ENCODE assay signal across 16 mouse cellular contexts in genomic region chr2:166509591-166509990, GRCm38 (mm10).
DNase-seq lines count a peak whose midpoint lies in the region; ATAC-seq and TF ChIP-seq lines count a peak whose summit lies in the region.
"Had no signal": no experiment of that assay in that cellular context is flagged by ENCODE, and none has a peak within 500 bp of the region (broad histone marks: within the 10 kb centered on the region; RNA-seq: fewer than 3 reads in every experiment).

No protein-coding gene starts in this region.

- TF ChIP-seq CTCF in lung, postnatal 0 days (IDR thresholded peaks at IDR 0.05) = no peak

- peak overlapping the region; percentile 66; the same call in 1 of the 2 replicates for H3K27ac ChIP-seq in hindbrain, embryonic 10.5 days
- H3K27ac ChIP-seq in hindbrain, embryonic 11.5 days (ENCODE audit: low read depth, low read length) = no peak overlapping the region
- no peak overlapping the region for H3K27ac ChIP-seq in lung, postnatal 0 days (ENCODE audit: low read length)
- peak overlapping the region; percentile 70; the same call in 1 of the 2 replicates for H3K27ac ChIP-seq in embryonic facial prominence, embryonic 12.5 days
- H3K27ac ChIP-seq in limb, embryonic 12.5 days = peak overlapping the region; percentile 54; the same call in 1 of the 2 replicates
- H3K27ac ChIP-seq: embryonic facial prominence, embryonic 15.5 days; forebrain, embryonic 13.5 days; left cerebral cortex, adult 2 months; midbrain, embryonic 12.5 days; stomach, postnatal 0 days had no signal

- ATAC-seq in hindbrain, embryonic 11.5 days (ENCODE audit: low FRiP score) = no peak
- no peak for ATAC-seq in lung, postnatal 0 days
- ATAC-seq in embryonic facial prominence, embryonic 12.5 days (ENCODE audit: insufficient number of reproducible peaks, insufficient read depth, low FRiP score, low TSS enrichment) = no peak
- no peak for ATAC-seq in limb, embryonic 12.5 days (ENCODE audit: insufficient number of reproducible peaks, insufficient read depth, low FRiP score, low TSS enrichment, low read depth)
- ATAC-seq: forebrain, embryonic 13.5 days had no signal

- H3K9ac ChIP-seq in hindbrain, embryonic 11.5 days (ENCODE audit: low read depth, low read length) = no peak overlapping the region
- no peak overlapping the region for H3K9ac ChIP-seq in lung, postnatal 0 days (replicated peaks; ENCODE audit: low read depth)
- no peak overlapping the region for H3K9ac ChIP-seq in embryonic facial prominence, embryonic 12.5 days
- no peak overlapping the region for H3K9ac ChIP-seq in limb, embryonic 12.5 days (replicated peaks)
- H3K9ac ChIP-seq: embryonic facial prominence, embryonic 15.5 days; forebrain, embryonic 13.5 days; midbrain, embryonic 12.5 days had no signal

- H3K9me3 ChIP-seq in hindbrain, embryonic 10.5 days = peaks cover 11% of the 10 kb centered on the region
- 0 out of 2 replicates have a peak, but pooled peaks cover 3% of the 10 kb centered on the region for H3K9me3 ChIP-seq in hindbrain, embryonic 11.5 days (ENCODE audit: control insufficient read depth, low read length)
- H3K9me3 ChIP-seq in lung, postnatal 0 days (ENCODE audit: low read length) = no peaks in the 10 kb centered on the region
- H3K9me3 ChIP-seq in embryonic facial prominence, embryonic 12.5 days = 0 out of 2 replicates have a peak, but pooled peaks cover 5% of the 10 kb centered on the region
- H3K9me3 ChIP-seq in limb, embryonic 12.5 days = peaks cover 10% of the 10 kb centered on the region
- H3K9me3 ChIP-seq: embryonic facial prominence, embryonic 15.5 days; midbrain, embryonic 12.5 days had no signal

- no peak for DNase-seq in hindbrain, embryonic 10.5 days (ENCODE audit: low spot score)
- no peak for DNase-seq in hindbrain, embryonic 11.5 days (ENCODE audit: low spot score)
- DNase-seq in lung, postnatal 0 days (ENCODE audit: low spot score) = peak; percentile 28
- DNase-seq in lung, adult 18-20 months = no peak
- no peak for DNase-seq in frontal cortex, postnatal 10 days (ENCODE audit: low spot score in 2 of 2)
- DNase-seq: cerebellum, adult 2 months; heart, adult 2 months; liver had no signal

- H3K36me3 ChIP-seq in hindbrain, embryonic 10.5 days = no peaks in the 10 kb centered on the region; the same call in 1 of the 2 replicates
- H3K36me3 ChIP-seq in hindbrain, embryonic 11.5 days (ENCODE audit: control insufficient read depth, insufficient read depth, low read length) = no peaks in the 10 kb centered on the region
- no peaks in the 10 kb centered on the region for H3K36me3 ChIP-seq in lung, postnatal 0 days (ENCODE audit: insufficient read depth, low read length)
- H3K36me3 ChIP-seq in embryonic facial prominence, embryonic 12.5 days = no peaks in the 10 kb centered on the region
- H3K36me3 ChIP-seq in limb, embryonic 12.5 days = no peaks in the 10 kb centered on the region
- H3K36me3 ChIP-seq: embryonic facial prominence, embryonic 15.5 days; G1E; midbrain, embryonic 12.5 days had no signal

- H3K4me3 ChIP-seq in hindbrain, embryonic 10.5 days = no peak overlapping the region
- no peak overlapping the region for H3K4me3 ChIP-seq in hindbrain, embryonic 11.5 days (ENCODE audit: low read depth, low read length)
- H3K4me3 ChIP-seq in lung, postnatal 0 days (ENCODE audit: low read depth, low read length) = no peak overlapping the region
- no peak overlapping the region for H3K4me3 ChIP-seq in embryonic facial prominence, embryonic 12.5 days
- no peak overlapping the region for H3K4me3 ChIP-seq in limb, embryonic 12.5 days (replicated peaks)
- H3K4me3 ChIP-seq: embryonic facial prominence, embryonic 15.5 days; forebrain, embryonic 13.5 days; heart, adult 2 months; left cerebral cortex, adult 2 months; midbrain, embryonic 12.5 days had no signal

- no peak for TF ChIP-seq EP300 in lung, postnatal 0 days (IDR thresholded peaks at IDR 0.05)

- H3K27me3 ChIP-seq in hindbrain, embryonic 10.5 days (ENCODE audit: insufficient read depth, poor library complexity, severe bottlenecking) = peaks cover 24% of the 10 kb centered on the region
- H3K27me3 ChIP-seq in hindbrain, embryonic 11.5 days (ENCODE audit: control insufficient read depth, insufficient read depth, low read length) = no peaks in the 10 kb centered on the region; the same call in 1 of the 2 replicates
- H3K27me3 ChIP-seq in lung, postnatal 0 days (replicated peaks; ENCODE audit: insufficient read depth, low read length) = no peaks in the 10 kb centered on the region
- no peaks in the 10 kb centered on the region for H3K27me3 ChIP-seq in embryonic facial prominence, embryonic 12.5 days
- H3K27me3 ChIP-seq in limb, embryonic 12.5 days = no peaks in the 10 kb centered on the region
- H3K27me3 ChIP-seq: embryonic facial prominence, embryonic 15.5 days had no signal

- H3K4me2 ChIP-seq in hindbrain, embryonic 11.5 days (replicated peaks; ENCODE audit: low read depth, low read length) = no peak overlapping the region
- 0 out of 2 replicates have a peak overlapping the region, but pooled peaks have one; percentile 14 for H3K4me2 ChIP-seq in lung, postnatal 0 days (replicated peaks; ENCODE audit: low read depth, low read length)
- 0 out of 2 replicates have a peak overlapping the region, but pooled peaks have one; percentile 1 for H3K4me2 ChIP-seq in embryonic facial prominence, embryonic 12.5 days (replicated peaks)
- H3K4me2 ChIP-seq in limb, embryonic 12.5 days = no peak overlapping the region
- H3K4me2 ChIP-seq: embryonic facial prominence, embryonic 15.5 days; forebrain, embryonic 13.5 days; midbrain, embryonic 12.5 days had no signal

- H3K4me1 ChIP-seq in hindbrain, embryonic 10.5 days (replicated peaks) = peaks cover 49% of the 10 kb centered on the region
- 0 out of 2 replicates have a peak, but pooled peaks cover 2% of the 10 kb centered on the region for H3K4me1 ChIP-seq in hindbrain, embryonic 11.5 days (replicated peaks; ENCODE audit: control insufficient read depth, insufficient read depth, low read length)
- H3K4me1 ChIP-seq in lung, postnatal 0 days (ENCODE audit: insufficient read depth, low read depth, low read length) = no peaks in the 10 kb centered on the region
- H3K4me1 ChIP-seq in embryonic facial prominence, embryonic 12.5 days = peaks cover 14% of the 10 kb centered on the region
- H3K4me1 ChIP-seq in limb, embryonic 12.5 days (replicated peaks) = peaks cover 31% of the 10 kb centered on the region

- WGBS in hindbrain, embryonic 10.5 days = 77% methylated on average over 10 of the region's 10 CpGs
- 68% methylated on average over 10 of the region's 10 CpGs for WGBS in hindbrain, embryonic 11.5 days
- 65% methylated on average over 10 of the region's 10 CpGs for WGBS in lung, postnatal 0 days
- WGBS in embryonic facial prominence, embryonic 12.5 days = 46% methylated on average over 10 of the region's 10 CpGs
- 63% methylated on average over 10 of the region's 10 CpGs for WGBS in limb, embryonic 12.5 days

Comparison
In these comparisons a context has a peak if more than half of its experiments do, and no peak if none do; other contexts are left out.
1. H3K27ac ChIP-seq: peak in hindbrain, embryonic 10.5 days (single experiment), embryonic facial prominence, embryonic 12.5 days (single experiment) and limb, embryonic 12.5 days (single experiment); none in hindbrain, embryonic 11.5 days (single experiment) and lung, postnatal 0 days (single experiment).
2. H3K4me2 ChIP-seq: peak in lung, postnatal 0 days (single experiment) and embryonic facial prominence, embryonic 12.5 days (single experiment); none in hindbrain, embryonic 11.5 days (single experiment) and limb, embryonic 12.5 days (single experiment).